Mouse (Mus musculus) hindbrain, embryonic 16.5 days (tissue): ENCODE results near the gene Gm10320. TPM values are rescaled to one million over a fixed set of nuclear protein-coding genes. Genes with fewer than 3 reads are reported as not detected.

Experiments
- ATAC-seq: fragments of 200-750 bp; cut with Nextera tagmentation; 2 replicates; pipeline ENCODE4 v1.8.0; 2017; ENCODE audit warnings: moderate TSS enrichment, moderate library complexity
- H3K27ac ChIP-seq: fragments of 300-500 bp; sonication (generic); 2 replicates; pipeline ENCODE4 v1.5.1; 2014; ENCODE audit warnings: low read depth, mild to moderate bottlenecking, control low read depth, low read length, moderate library complexity
- H3K27me3 ChIP-seq: fragments of 300-500 bp; sonication (generic); replicated peaks from 2 replicates; pipeline ENCODE4 v1.6.1; 2014; ENCODE audit warnings: low read length; ENCODE audit not compliant: control insufficient read depth, insufficient read depth
- H3K36me3 ChIP-seq: fragments of 300-500 bp; sonication (generic); 2 replicates; pipeline ENCODE4 v1.6.1; 2014; ENCODE audit warnings: mild to moderate bottlenecking, low read length, moderate library complexity, mixed read lengths; ENCODE audit not compliant: control insufficient read depth, insufficient read depth
- H3K4me1 ChIP-seq: fragments of 300-500 bp; sonication (generic); 2 replicates; pipeline ENCODE4 v1.6.1; 2014; ENCODE audit warnings: low read depth, low read length; ENCODE audit not compliant: control insufficient read depth, insufficient read depth
- H3K4me2 ChIP-seq: fragments of 300-500 bp; sonication (generic); 2 replicates; pipeline ENCODE4 v1.6.1; 2014; ENCODE audit warnings: mild to moderate bottlenecking, low read length, control low read depth, moderate library complexity
- H3K4me3 ChIP-seq: fragments of 300-500 bp; sonication (generic); 2 replicates; pipeline ENCODE4 v1.5.1; 2014; ENCODE audit warnings: mild to moderate bottlenecking, low read length, control low read depth, moderate library complexity
- H3K9ac ChIP-seq: fragments of 300-500 bp; sonication (generic); 2 replicates; pipeline ENCODE4 v1.6.1; 2014; ENCODE audit warnings: low read depth, mild to moderate bottlenecking, control low read depth, low read length, moderate library complexity
- H3K9me3 ChIP-seq: fragments of 300-500 bp; sonication (generic); 2 replicates; pipeline ENCODE4 v1.6.1; 2014; ENCODE audit warnings: mild to moderate bottlenecking, low read length, moderate library complexity; ENCODE audit not compliant: control insufficient read depth
- WGBS: fragments of 180-500 bp; shearing (Covaris S2); extraction: QIAGEN DNeasy Blood & Tissue Kit; methylation state at CpG from one replicate; pipeline ENCODE4 v1.1.7; 2014; 5-methylcytosine and 5-hydroxymethylcytosine counted together
- polyA plus RNA-seq: library from polyadenylated mRNA; unstranded; fragments of >200 nt; fragmentation: Nextera tagmentation; extraction: Ambion mirVana; gene quantifications from 2 replicates; pipeline ENCODE4 v1.2.1, GENCODE M21; 2015

The Gm10320 gene
- polyA plus RNA-seq, 1 experiment from 2014 or later = 1.3 TPM

GRCm38 (mm10) chr13:98455646-98456045 lies 36.2 kb downstream of the Gm10320 start:
- Histone ChIP-seq H3K27me3 (no peaks in the 10 kb centered on the region), H3K27ac (no peak overlapping the region), H3K9ac (no peak overlapping the region), H3K36me3 (no peaks in the 10 kb centered on the region), H3K9me3 (peaks cover 6% of the 10 kb centered on the region; the same call in 1 of the 2 replicates), H3K4me1 (no peaks in the 10 kb centered on the region), H3K4me3 (no peak overlapping the region), H3K4me2 (no peak overlapping the region)
- WGBS = 89% methylated on average over 10 of the region's 10 CpGs
- no peak for ATAC-seq

GRCm38 (mm10) chr13:98454224-98454967 lies 37.4 kb downstream of the Gm10320 start:
- Histone ChIP-seq H3K27ac (no peak overlapping the region), H3K4me2 (no peak overlapping the region), H3K4me1 (no peaks in the 10 kb centered on the region), H3K9me3 (peaks cover 6% of the 10 kb centered on the region; the same call in 1 of the 2 replicates), H3K27me3 (no peaks in the 10 kb centered on the region), H3K36me3 (no peaks in the 10 kb centered on the region), H3K4me3 (no peak overlapping the region), H3K9ac (no peak overlapping the region)
- no peak for ATAC-seq
- 88% methylated on average over 12 of the region's 12 CpGs for WGBS

- Histone ChIP-seq H3K27ac (no peak overlapping the region), H3K4me3 (no peak overlapping the region), H3K9me3 (peaks cover 6% of the 10 kb centered on the region; the same call in 1 of the 2 replicates), H3K4me1 (no peaks in the 10 kb centered on the region), H3K4me2 (no peak overlapping the region), H3K9ac (no peak overlapping the region), H3K36me3 (no peaks in the 10 kb centered on the region), H3K27me3 (no peaks in the 10 kb centered on the region)
- 74% methylated on average over 4 of the region's 4 CpGs for WGBS
- ATAC-seq = no peak
These were observed 38.7 kb downstream of the Gm10320 start for GRCm38 (mm10) chr13:98453146-98453545.

GRCm38 (mm10) chr13:98448696-98449095 lies 43.1 kb downstream of the Gm10320 start:
- Histone ChIP-seq H3K9me3 (peaks cover 3% of the 10 kb centered on the region; the same call in 1 of the 2 replicates), H3K27ac (no peak overlapping the region), H3K4me3 (no peak overlapping the region), H3K4me2 (no peak overlapping the region), H3K9ac (no peak overlapping the region), H3K36me3 (no peaks in the 10 kb centered on the region), H3K4me1 (no peaks in the 10 kb centered on the region), H3K27me3 (no peaks in the 10 kb centered on the region)
- no peak for ATAC-seq

- WGBS = 70% methylated on average over 6 of the region's 6 CpGs
- H3K36me3 ChIP-seq = no peaks in the 10 kb centered on the region
- no peak overlapping the region for H3K4me3 ChIP-seq
- H3K4me2 ChIP-seq = no peak overlapping the region
- peaks cover 3% of the 10 kb centered on the region; the same call in 1 of the 2 replicates for H3K9me3 ChIP-seq
- no peaks in the 10 kb centered on the region for H3K27me3 ChIP-seq
- no peaks in the 10 kb centered on the region for H3K4me1 ChIP-seq
- no peak overlapping the region for H3K9ac ChIP-seq
- no peak for ATAC-seq
- H3K27ac ChIP-seq = no peak overlapping the region
These were observed 44.1 kb downstream of the Gm10320 start for GRCm38 (mm10) chr13:98447741-98448140.

- no peak for ATAC-seq
- Histone ChIP-seq H3K4me3 (no peak overlapping the region), H3K36me3 (no peaks in the 10 kb centered on the region), H3K9me3 (no peaks in the 10 kb centered on the region; the same call in 1 of the 2 replicates), H3K9ac (no peak overlapping the region), H3K27ac (no peak overlapping the region), H3K27me3 (no peaks in the 10 kb centered on the region), H3K4me1 (no peaks in the 10 kb centered on the region), H3K4me2 (no peak overlapping the region)
- WGBS = 83% methylated on average over 7 of the region's 7 CpGs
These were observed 46.2 kb downstream of the Gm10320 start for GRCm38 (mm10) chr13:98445391-98446125.

- Histone ChIP-seq H3K4me2 (no peak overlapping the region), H3K9ac (no peak overlapping the region), H3K27me3 (no peaks in the 10 kb centered on the region), H3K36me3 (no peaks in the 10 kb centered on the region), H3K9me3 (no peaks in the 10 kb centered on the region; the same call in 1 of the 2 replicates), H3K27ac (no peak overlapping the region), H3K4me1 (no peaks in the 10 kb centered on the region), H3K4me3 (no peak overlapping the region)
- 84% methylated on average over 4 of the region's 4 CpGs for WGBS
- no peak for ATAC-seq
These were observed 50.8 kb downstream of the Gm10320 start for GRCm38 (mm10) chr13:98441001-98441400.

GRCm38 (mm10) chr13:98440293-98440952 lies 51.4 kb downstream of the Gm10320 start:
- Histone ChIP-seq H3K27me3 (no peaks in the 10 kb centered on the region), H3K4me3 (no peak overlapping the region), H3K4me1 (no peaks in the 10 kb centered on the region), H3K9ac (no peak overlapping the region), H3K36me3 (no peaks in the 10 kb centered on the region), H3K9me3 (no peaks in the 10 kb centered on the region; the same call in 1 of the 2 replicates), H3K4me2 (no peak overlapping the region), H3K27ac (no peak overlapping the region)
- no peak for ATAC-seq
- 54% methylated on average over 13 of the region's 13 CpGs for WGBS
